Mouse (Mus musculus): ENCODE data around the gene Zfp967. TPM values are rescaled to one million over a fixed set of nuclear protein-coding genes. Genes with fewer than 3 reads are reported as not detected.
"Not testable (repeated sequence)": the region's sequence is repeated elsewhere in the genome, so short reads cannot be mapped to it uniquely, and the experiment has no call there.

Gene Zfp967
- not detected in 2 replicates for polyA plus RNA-seq (2012; rRNA removed)

- not testable (repeated sequence) for DNase-seq; H3K4me1 ChIP-seq (ENCODE audit: control insufficient read depth, insufficient read depth, low read length); H3K4me3 ChIP-seq (replicated peaks; ENCODE audit: extremely low read depth, low read depth, low read length)
- no CpG with 5 or more reads among the region's 9 CpGs for WGBS
Observed at GRCm38 (mm10) chr2:176520756-176521155, at the start of gene Zfp967. Gene Zfp967 (plus strand): TSS chr2:176521056.

- H3K4me3 ChIP-seq (replicated peaks; ENCODE audit: extremely low read depth, low read depth, low read length); H3K4me1 ChIP-seq (ENCODE audit: control insufficient read depth, insufficient read depth, low read length); DNase-seq: not testable (repeated sequence)
- no CpG with 5 or more reads among the region's 4 CpGs for WGBS
Observed at GRCm38 (mm10) chr2:176486683-176487082, 34.2 kb upstream of the Zfp967 start, which contains the start of gene Gm14434. Gene Gm14434 (minus strand): TSS chr2:176486783.

Other genes with a start within 250 kb of the Zfp967 start
- not detected in 2 replicates for gene Gm11009, start 201.6 kb upstream of the Zfp967 start, polyA plus RNA-seq (2012; rRNA removed)
- 0.26 and 13.1 TPM in 2 replicates for gene Gm14435, start 97.5 kb upstream of the Zfp967 start, polyA plus RNA-seq (2012; rRNA removed)
- 1.4 and 1.6 TPM in 2 replicates for gene Gm14434, start 34.3 kb upstream of the Zfp967 start, polyA plus RNA-seq (2012; rRNA removed)
- gene Gm14308, start 115.3 kb downstream of the Zfp967 start, polyA plus RNA-seq (2012; rRNA removed) = 2.1 and 3.1 TPM in 2 replicates
- 0.98 and 1.7 TPM in 2 replicates for gene Zfp973, start 149.5 kb downstream of the Zfp967 start, polyA plus RNA-seq (2012; rRNA removed)
- 2.2 and 3.4 TPM in 2 replicates for gene Gm14305, start 187.3 kb downstream of the Zfp967 start, polyA plus RNA-seq (2012; rRNA removed)